Mouse (Mus musculus) lung, postnatal 0 days (tissue): ENCODE measurements at regions not wholly inside any gene's neighbourhood (a gene's known extent, or its start where the extent isn't known, plus 50 kb on each side); places are given as distances from the start of the nearest gene placed in this dataset.

Experiments used
- CTCF ChIP-seq: IDR thresholded peaks from 2 replicates; pipeline ENCODE4 v1.5.1; 2016; ENCODE audit warnings: antibody characterized with exemption, mild to moderate bottlenecking
- EP300 ChIP-seq: IDR thresholded peaks from 2 replicates; pipeline ENCODE4 v1.6.1; 2016; ENCODE audit warnings: antibody characterized with exemption, mild to moderate bottlenecking, control low read depth

- no peak for TF ChIP-seq CTCF
- no peak for TF ChIP-seq EP300
These were observed 435.5 kb downstream of the Bckdhb start for GRCm38 (mm10) chr9:84360484-84360883.
